Mouse (Mus musculus): ENCODE measurements at regions not wholly inside any gene's neighbourhood (a gene's known extent, or its start where the extent isn't known, plus 50 kb on each side); places are given as distances from the start of the nearest gene placed in this dataset.

GRCm38 (mm10) chr6:12140596-12140995, 233.0 kb downstream of the Phf14 start:
- Histone ChIP-seq H3K36me3 (ENCODE audit: control insufficient read depth, insufficient read depth, low read length) (no peaks in the 10 kb centered on the region), H3K9me3 (ENCODE audit: control insufficient read depth, low read length) (no peaks in the 10 kb centered on the region), H3K27ac (ENCODE audit: low read depth, low read length) (no peak overlapping the region), H3K4me1 (replicated peaks; ENCODE audit: control insufficient read depth, insufficient read depth, low read length) (no peaks in the 10 kb centered on the region), H3K4me2 (ENCODE audit: low read depth, low read length, severe bottlenecking) (no peak overlapping the region), H3K27me3 (ENCODE audit: control insufficient read depth, insufficient read depth, low read length) (no peaks in the 10 kb centered on the region), H3K9ac (ENCODE audit: low read length) (no peak overlapping the region), H3K4me3 (ENCODE audit: low read depth, low read length) (no peak overlapping the region)
- DNase-seq (ENCODE audit: low spot score) = no peak
- no peak for ATAC-seq (replicated peaks; ENCODE audit: low FRiP score)
- 90% methylated on average over 2 of the region's 2 CpGs for whole genome bisulfite sequencing

GRCm38 (mm10) chr6:12145216-12145615, 237.6 kb downstream of the Phf14 start:
- Histone ChIP-seq H3K36me3 (ENCODE audit: control insufficient read depth, insufficient read depth, low read length) (no peaks in the 10 kb centered on the region), H3K4me3 (ENCODE audit: low read depth, low read length) (no peak overlapping the region), H3K9me3 (ENCODE audit: control insufficient read depth, low read length) (no peaks in the 10 kb centered on the region), H3K4me2 (ENCODE audit: low read depth, low read length, severe bottlenecking) (no peak overlapping the region), H3K27ac (ENCODE audit: low read depth, low read length) (no peak overlapping the region), H3K27me3 (ENCODE audit: control insufficient read depth, insufficient read depth, low read length) (no peaks in the 10 kb centered on the region), H3K4me1 (replicated peaks; ENCODE audit: control insufficient read depth, insufficient read depth, low read length) (no peaks in the 10 kb centered on the region), H3K9ac (ENCODE audit: low read length) (no peak overlapping the region)
- 65% methylated on average over 3 of the region's 3 CpGs for WGBS
- DNase-seq (ENCODE audit: low spot score) = no peak
- no peak for ATAC-seq (replicated peaks; ENCODE audit: low FRiP score)

GRCm38 (mm10) chr6:12150613-12151333, 243.2 kb downstream of the Phf14 start:
- ATAC-seq (replicated peaks; ENCODE audit: low FRiP score) = no peak

GRCm38 (mm10) chr6:12163971-12164370, 256.4 kb downstream of the Phf14 start:
- no peak overlapping the region for H3K4me3 ChIP-seq (ENCODE audit: low read depth, low read length)
- DNase-seq (ENCODE audit: low spot score) = no peak
- H3K27ac ChIP-seq (ENCODE audit: low read depth, low read length) = no peak overlapping the region
- no peaks in the 10 kb centered on the region for H3K9me3 ChIP-seq (ENCODE audit: control insufficient read depth, low read length)
- no peak overlapping the region for H3K9ac ChIP-seq (ENCODE audit: low read length)
- H3K4me1 ChIP-seq (replicated peaks; ENCODE audit: control insufficient read depth, insufficient read depth, low read length) = no peaks in the 10 kb centered on the region
- no peak overlapping the region for H3K4me2 ChIP-seq (ENCODE audit: low read depth, low read length, severe bottlenecking)
- H3K27me3 ChIP-seq (ENCODE audit: control insufficient read depth, insufficient read depth, low read length) = no peaks in the 10 kb centered on the region
- ATAC-seq (replicated peaks; ENCODE audit: low FRiP score) = no peak
- H3K36me3 ChIP-seq (ENCODE audit: control insufficient read depth, insufficient read depth, low read length) = no peaks in the 10 kb centered on the region
- WGBS = 87% methylated on average over 1 of the region's 1 CpGs

More at GRCm38 (mm10) chr6:12150613-12151333, 243.2 kb downstream of the Phf14 start:
- no peaks in the 10 kb centered on the region for H3K4me1 ChIP-seq (replicated peaks; ENCODE audit: control insufficient read depth, insufficient read depth, low read length)
- no peak for DNase-seq (ENCODE audit: low spot score)
- no peaks in the 10 kb centered on the region for H3K36me3 ChIP-seq (ENCODE audit: control insufficient read depth, insufficient read depth, low read length)
- WGBS = 82% methylated on average over 3 of the region's 3 CpGs
- no peak overlapping the region for H3K27ac ChIP-seq (ENCODE audit: low read depth, low read length)
- H3K4me3 ChIP-seq (ENCODE audit: low read depth, low read length) = no peak overlapping the region
- no peak overlapping the region for H3K9ac ChIP-seq (ENCODE audit: low read length)
- H3K27me3 ChIP-seq (ENCODE audit: control insufficient read depth, insufficient read depth, low read length) = no peaks in the 10 kb centered on the region
- no peak overlapping the region for H3K4me2 ChIP-seq (ENCODE audit: low read depth, low read length, severe bottlenecking)
- no peaks in the 10 kb centered on the region for H3K9me3 ChIP-seq (ENCODE audit: control insufficient read depth, low read length)

GRCm38 (mm10) chr6:12168533-12168932, 260.9 kb downstream of the Phf14 start:
- 95% methylated on average over 1 of the region's 1 CpGs for WGBS
- DNase-seq (ENCODE audit: low spot score) = no peak
- no peaks in the 10 kb centered on the region for H3K36me3 ChIP-seq (ENCODE audit: control insufficient read depth, insufficient read depth, low read length)
- no peaks in the 10 kb centered on the region for H3K4me1 ChIP-seq (replicated peaks; ENCODE audit: control insufficient read depth, insufficient read depth, low read length)
- H3K27ac ChIP-seq (ENCODE audit: low read depth, low read length) = no peak overlapping the region
- no peaks in the 10 kb centered on the region for H3K9me3 ChIP-seq (ENCODE audit: control insufficient read depth, low read length)
- no peak overlapping the region for H3K4me2 ChIP-seq (ENCODE audit: low read depth, low read length, severe bottlenecking)
- no peak for ATAC-seq (replicated peaks; ENCODE audit: low FRiP score)
- H3K9ac ChIP-seq (ENCODE audit: low read length) = no peak overlapping the region
- H3K27me3 ChIP-seq (ENCODE audit: control insufficient read depth, insufficient read depth, low read length) = no peaks in the 10 kb centered on the region
- no peak overlapping the region for H3K4me3 ChIP-seq (ENCODE audit: low read depth, low read length)

GRCm38 (mm10) chr6:12169431-12169830, 261.8 kb downstream of the Phf14 start:
- H3K9ac ChIP-seq (ENCODE audit: low read length) = no peak overlapping the region
- no peak overlapping the region for H3K27ac ChIP-seq (ENCODE audit: low read depth, low read length)
- H3K27me3 ChIP-seq (ENCODE audit: control insufficient read depth, insufficient read depth, low read length) = no peaks in the 10 kb centered on the region
- no peaks in the 10 kb centered on the region for H3K9me3 ChIP-seq (ENCODE audit: control insufficient read depth, low read length)
- no peaks in the 10 kb centered on the region for H3K4me1 ChIP-seq (replicated peaks; ENCODE audit: control insufficient read depth, insufficient read depth, low read length)
- no peak overlapping the region for H3K4me3 ChIP-seq (ENCODE audit: low read depth, low read length)
- 75% methylated on average over 7 of the region's 7 CpGs for WGBS
- H3K4me2 ChIP-seq (ENCODE audit: low read depth, low read length, severe bottlenecking) = no peak overlapping the region
- DNase-seq (ENCODE audit: low spot score) (no peak), ATAC-seq (replicated peaks; ENCODE audit: low FRiP score) (no peak)
- no peaks in the 10 kb centered on the region for H3K36me3 ChIP-seq (ENCODE audit: control insufficient read depth, insufficient read depth, low read length)

GRCm38 (mm10) chr6:12170722-12171121, 263.1 kb downstream of the Phf14 start:
- Histone ChIP-seq H3K36me3 (ENCODE audit: control insufficient read depth, insufficient read depth, low read length) (no peaks in the 10 kb centered on the region), H3K9me3 (ENCODE audit: control insufficient read depth, low read length) (no peaks in the 10 kb centered on the region), H3K9ac (ENCODE audit: low read length) (no peak overlapping the region), H3K4me3 (ENCODE audit: low read depth, low read length) (no peak overlapping the region), H3K27me3 (ENCODE audit: control insufficient read depth, insufficient read depth, low read length) (no peaks in the 10 kb centered on the region), H3K4me1 (replicated peaks; ENCODE audit: control insufficient read depth, insufficient read depth, low read length) (no peaks in the 10 kb centered on the region), H3K4me2 (ENCODE audit: low read depth, low read length, severe bottlenecking) (no peak overlapping the region), H3K27ac (ENCODE audit: low read depth, low read length) (no peak overlapping the region)
- no peak for ATAC-seq (replicated peaks; ENCODE audit: low FRiP score)
- WGBS = 89% methylated on average over 4 of the region's 4 CpGs
- DNase-seq (ENCODE audit: low spot score) = no peak

GRCm38 (mm10) chr6:12171189-12171588, 263.6 kb downstream of the Phf14 start:
- no peaks in the 10 kb centered on the region for H3K27me3 ChIP-seq (ENCODE audit: control insufficient read depth, insufficient read depth, low read length)

GRCm38 (mm10) chr6:12177996-12178395, 270.4 kb downstream of the Phf14 start:
- no peak for ATAC-seq (replicated peaks; ENCODE audit: low FRiP score)
- H3K4me2 ChIP-seq (ENCODE audit: low read depth, low read length, severe bottlenecking) = no peak overlapping the region
- H3K9me3 ChIP-seq (ENCODE audit: control insufficient read depth, low read length) = no peaks in the 10 kb centered on the region
- DNase-seq (ENCODE audit: low spot score) = no peak
- no peaks in the 10 kb centered on the region for H3K4me1 ChIP-seq (replicated peaks; ENCODE audit: control insufficient read depth, insufficient read depth, low read length)
- no peak overlapping the region for H3K4me3 ChIP-seq (ENCODE audit: low read depth, low read length)
- H3K9ac ChIP-seq (ENCODE audit: low read length) = no peak overlapping the region
- no peaks in the 10 kb centered on the region for H3K36me3 ChIP-seq (ENCODE audit: control insufficient read depth, insufficient read depth, low read length)
- H3K27me3 ChIP-seq (ENCODE audit: control insufficient read depth, insufficient read depth, low read length) = no peaks in the 10 kb centered on the region
- H3K27ac ChIP-seq (ENCODE audit: low read depth, low read length) = no peak overlapping the region

More at GRCm38 (mm10) chr6:12171189-12171588, 263.6 kb downstream of the Phf14 start:
- Histone ChIP-seq H3K27ac (ENCODE audit: low read depth, low read length) (no peak overlapping the region), H3K4me3 (ENCODE audit: low read depth, low read length) (no peak overlapping the region), H3K9ac (ENCODE audit: low read length) (no peak overlapping the region), H3K4me2 (ENCODE audit: low read depth, low read length, severe bottlenecking) (no peak overlapping the region), H3K36me3 (ENCODE audit: control insufficient read depth, insufficient read depth, low read length) (no peaks in the 10 kb centered on the region), H3K9me3 (ENCODE audit: control insufficient read depth, low read length) (no peaks in the 10 kb centered on the region), H3K4me1 (replicated peaks; ENCODE audit: control insufficient read depth, insufficient read depth, low read length) (no peaks in the 10 kb centered on the region)
- WGBS = 92% methylated on average over 2 of the region's 2 CpGs
- ATAC-seq (replicated peaks; ENCODE audit: low FRiP score) = no peak
- DNase-seq (ENCODE audit: low spot score) = no peak

Data from forebrain, embryonic 11.5 days (tissue).